Mouse (Mus musculus) myocyte (in vitro differentiated cells): ENCODE data around the gene Cnmd. TPM values are rescaled to one million over a fixed set of nuclear protein-coding genes. Genes with fewer than 3 reads are reported as not detected.

Experiments used
- H3K27me3 ChIP-seq: one replicate; pipeline ENCODE4 v1.6.1; 2011; ENCODE audit not compliant: control insufficient read depth, insufficient read depth, insufficient read length
- H3K36me3 ChIP-seq: one replicate; pipeline ENCODE4 v1.6.1; 2011; ENCODE audit not compliant: control insufficient read depth, insufficient read depth
- H3K4me2 ChIP-seq: one replicate; pipeline ENCODE4 v1.6.1; 2011; ENCODE audit warnings: low read depth, control low read depth
- H3K4me3 ChIP-seq: one replicate; pipeline ENCODE4 v1.5.1; 2011; ENCODE audit warnings: mild to moderate bottlenecking, control low read depth, moderate library complexity
- H3K79me2 ChIP-seq: one replicate; pipeline ENCODE4 v1.6.1; 2011; ENCODE audit not compliant: control insufficient read depth, insufficient read depth
- H3ac ChIP-seq: one replicate; pipeline ENCODE4 v1.6.1; 2011; ENCODE audit not compliant: control insufficient read depth, insufficient read length
- CEBPB ChIP-seq: IDR thresholded peaks from 2 replicates; pipeline ENCODE4 v1.6.1; 2011; ENCODE audit warnings: mild to moderate bottlenecking, moderate library complexity; ENCODE audit not compliant: poor library complexity, insufficient read depth, severe bottlenecking
- E2F4 ChIP-seq: IDR thresholded peaks from one replicate; pipeline ENCODE4 v1.6.1; 2011; ENCODE audit warnings: mild to moderate bottlenecking, control low read depth, moderate library complexity; ENCODE audit not compliant: insufficient read depth
- MAX ChIP-seq: IDR thresholded peaks from one replicate; pipeline ENCODE4 v1.6.1; 2011; ENCODE audit warnings: low read depth, mild to moderate bottlenecking, control low read depth
- MYOD1 ChIP-seq, 3 experiments: IDR thresholded peaks; one replicate each; pipeline ENCODE4 v1.6.1; 2011; ENCODE audit warnings: control low read depth in 2 of 3, low read depth in 2 of 3, mild to moderate bottlenecking in 2 of 3, moderate library complexity in 1 of 3; ENCODE audit not compliant: insufficient read length in 2 of 3, control insufficient read depth in 1 of 3
- MYOG ChIP-seq, 3 experiments: IDR thresholded peaks; one replicate each; pipeline ENCODE4 v1.6.1; 2011; ENCODE audit warnings: control low read depth in 2 of 3, low read depth in 2 of 3, mild to moderate bottlenecking in 2 of 3; ENCODE audit not compliant: insufficient read length in 2 of 3, control insufficient read depth in 1 of 3, insufficient read depth in 1 of 3
- POLR2A ChIP-seq: IDR thresholded peaks from one replicate; pipeline ENCODE4 v1.6.1; 2011; ENCODE audit warnings: low read depth, mild to moderate bottlenecking, control low read depth, moderate library complexity; ENCODE audit not compliant: insufficient read length
- POLR2AphosphoS2 ChIP-seq: IDR thresholded peaks from one replicate; pipeline ENCODE4 v1.6.1; 2011; ENCODE audit warnings: low read depth, control low read depth; ENCODE audit not compliant: insufficient read length
- REST ChIP-seq: IDR thresholded peaks from one replicate; pipeline ENCODE4 v1.6.1; 2011; ENCODE audit warnings: mild to moderate bottlenecking, control low read depth, moderate library complexity; ENCODE audit not compliant: insufficient read depth, insufficient read length
- SRF ChIP-seq: IDR thresholded peaks from one replicate; pipeline ENCODE4 v1.6.1; 2011; ENCODE audit warnings: low read depth; ENCODE audit not compliant: control insufficient read depth, insufficient read length
- TCF12 ChIP-seq: IDR thresholded peaks from one replicate; pipeline ENCODE4 v1.6.1; 2011; ENCODE audit warnings: mild to moderate bottlenecking, control low read depth; ENCODE audit not compliant: poor library complexity, insufficient read depth, severe bottlenecking
- TCF3 ChIP-seq: IDR thresholded peaks from one replicate; pipeline ENCODE4 v1.6.1; 2011; ENCODE audit warnings: low read depth, control low read depth; ENCODE audit not compliant: insufficient read length
- USF1 ChIP-seq: IDR thresholded peaks from one replicate; pipeline ENCODE4 v1.6.1; 2011; ENCODE audit warnings: low read depth, mild to moderate bottlenecking, control low read depth, moderate library complexity
- polyA plus RNA-seq: library from polyadenylated mRNA; unstranded; fragments of >200 nt; fragmentation: generic; extraction: Trizol; gene quantifications from one replicate; pipeline ENCODE4 v1.2.1, GENCODE M21; 2012; ENCODE audit warnings: missing spikeins

Cnmd gene
- polyA plus RNA-seq, 1 experiment, result not detected

- H3K36me3 ChIP-seq, result peaks cover 26% of the 10 kb centered on the region
- H3ac ChIP-seq, result no peak overlapping the region
- H3K79me2 ChIP-seq, result peaks cover 53% of the 10 kb centered on the region
- no peaks in the 10 kb centered on the region for H3K27me3 ChIP-seq
- H3K4me2 ChIP-seq, result no peak overlapping the region
- no peak overlapping the region for H3K4me3 ChIP-seq
- TF ChIP-seq CEBPB (no peak), MYOG (IDR thresholded peaks at IDR 0.05; ENCODE audit: control insufficient read depth in 1 of 3, insufficient read depth in 1 of 3, insufficient read length in 2 of 3, low read depth in 2 of 3) (no peak), MYOD1 (IDR thresholded peaks at IDR 0.05; ENCODE audit: control insufficient read depth in 1 of 3, insufficient read length in 2 of 3, low read depth in 2 of 3) (no peak), REST (no peak), E2F4 (no peak), USF1 (no peak), MAX (no peak), POLR2AphosphoS2 (no peak), TCF3 (no peak), TCF12 (no peak), SRF (no peak), POLR2A (no peak)
Observed at GRCm38 (mm10) chr14:79594069-79594468, 67.9 kb downstream of the Cnmd start.

DNA sequence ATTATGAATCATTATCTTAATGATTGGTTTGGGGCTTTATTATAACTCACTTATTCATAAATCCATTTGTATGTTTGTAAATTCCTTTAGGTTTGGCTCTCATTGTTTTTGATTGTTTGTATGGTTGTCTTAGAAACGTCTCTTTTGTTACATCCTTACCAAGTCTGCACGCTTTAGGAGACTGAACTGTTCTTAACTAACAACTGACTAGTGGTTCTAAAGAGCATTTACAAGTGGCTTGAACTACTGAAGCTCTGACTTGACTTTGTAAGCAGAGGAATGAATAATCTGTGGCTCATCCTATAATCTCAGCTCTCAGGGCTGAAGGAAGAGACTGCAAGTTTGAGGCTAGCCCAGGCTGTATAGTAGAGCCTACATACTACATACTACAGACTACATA lies 70.4 kb downstream of the Cnmd start:
- Histone ChIP-seq H3K79me2 (peaks cover 68% of the 10 kb centered on the region), H3ac (no peak overlapping the region), H3K27me3 (no peaks in the 10 kb centered on the region), H3K4me3 (no peak overlapping the region), H3K36me3 (peaks cover 2% of the 10 kb centered on the region), H3K4me2 (no peak overlapping the region)
- TF ChIP-seq CEBPB (no peak), SRF (no peak), MYOD1 (IDR thresholded peaks at IDR 0.05; ENCODE audit: control insufficient read depth in 1 of 3, insufficient read length in 2 of 3, low read depth in 2 of 3) (no peak), POLR2AphosphoS2 (no peak), USF1 (no peak), E2F4 (no peak), TCF3 (no peak), REST (no peak), MAX (no peak), POLR2A (no peak), TCF12 (no peak), MYOG (IDR thresholded peaks at IDR 0.05; ENCODE audit: control insufficient read depth in 1 of 3, insufficient read depth in 1 of 3, insufficient read length in 2 of 3, low read depth in 2 of 3) (no peak)

GRCm38 (mm10) chr14:79590916-79591315 lies 71.1 kb downstream of the Cnmd start:
- Histone ChIP-seq H3K36me3 (no peaks in the 10 kb centered on the region), H3ac (no peak overlapping the region), H3K79me2 (peaks cover 68% of the 10 kb centered on the region), H3K4me2 (no peak overlapping the region), H3K4me3 (no peak overlapping the region), H3K27me3 (no peaks in the 10 kb centered on the region)
- no peak for TF ChIP-seq POLR2AphosphoS2
- TF ChIP-seq SRF, result no peak
- no peak for TF ChIP-seq MYOG (IDR thresholded peaks at IDR 0.05; ENCODE audit: control insufficient read depth in 1 of 3, insufficient read depth in 1 of 3, insufficient read length in 2 of 3, low read depth in 2 of 3)
- TF ChIP-seq CEBPB, result no peak
- TF ChIP-seq MYOD1 (IDR thresholded peaks at IDR 0.05; ENCODE audit: control insufficient read depth in 1 of 3, insufficient read length in 2 of 3, low read depth in 2 of 3), result no peak
- TF ChIP-seq TCF3, result no peak
- TF ChIP-seq TCF12, result no peak
- no peak for TF ChIP-seq POLR2A

- Histone ChIP-seq H3K4me3 (peak overlapping the region; percentile 96), H3K79me2 (peaks cover 59% of the 10 kb centered on the region), H3K4me2 (peak overlapping the region; percentile 92), H3K36me3 (no peaks in the 10 kb centered on the region), H3ac (no peak overlapping the region), H3K27me3 (no peaks in the 10 kb centered on the region)
- no peak for TF ChIP-seq MYOG (IDR thresholded peaks at IDR 0.05; ENCODE audit: control insufficient read depth in 1 of 3, insufficient read depth in 1 of 3, insufficient read length in 2 of 3, low read depth in 2 of 3)
- no peak for TF ChIP-seq SRF
Observed at GRCm38 (mm10) chr14:79589401-79589800, 72.6 kb downstream of the Cnmd start.

- H3K79me2 ChIP-seq, result peaks cover 51% of the 10 kb centered on the region
Observed at GRCm38 (mm10) chr14:79588534-79588951, 73.4 kb downstream of the Cnmd start.

More at GRCm38 (mm10) chr14:79588534-79588951, 73.4 kb downstream of the Cnmd start:
- peak overlapping the region; percentile 96 for H3K4me3 ChIP-seq
- H3K4me2 ChIP-seq, result peak overlapping the region; percentile 92
- H3ac ChIP-seq, result peak overlapping the region; percentile 97
- no peaks in the 10 kb centered on the region for H3K27me3 ChIP-seq
- no peak for TF ChIP-seq TCF12
- H3K36me3 ChIP-seq, result no peaks in the 10 kb centered on the region
